Mouse (Mus musculus): ENCODE results near the gene Pla2g2f.

Gene Pla2g2f

GRCm38 (mm10) chr4:138771970-138772369 is 14.5 kb upstream of the Pla2g2f start:
- DNase-seq (ENCODE audit: extremely low spot score, low read depth, low spot score): no peak

- no peak for DNase-seq (ENCODE audit: extremely low spot score, low read depth, low spot score)
Measured at GRCm38 (mm10) chr4:138762266-138762665, 4.8 kb upstream of the Pla2g2f start.

- DNase-seq (ENCODE audit: extremely low spot score, low read depth, low spot score): no peak
Measured at GRCm38 (mm10) chr4:138755983-138756382, 1.4 kb downstream of the Pla2g2f start.

GRCm38 (mm10) chr4:138755439-138755838 is 2.0 kb downstream of the Pla2g2f start:
- no peak for DNase-seq (ENCODE audit: extremely low spot score, low read depth, low spot score)

GRCm38 (mm10) chr4:138754432-138754831 is 3.0 kb downstream of the Pla2g2f start:
- no peak for DNase-seq (ENCODE audit: extremely low spot score, low read depth, low spot score)

- DNase-seq (ENCODE audit: extremely low spot score, low read depth, low spot score): no peak
Measured at GRCm38 (mm10) chr4:138753608-138754007, 3.8 kb downstream of the Pla2g2f start.

GRCm38 (mm10) chr4:138752603-138753002 is 4.8 kb downstream of the Pla2g2f start:
- no peak for DNase-seq (ENCODE audit: extremely low spot score, low read depth, low spot score)

GRCm38 (mm10) chr4:138748369-138749072 is 8.9 kb downstream of the Pla2g2f start:
- no peak for DNase-seq (ENCODE audit: extremely low spot score, low read depth, low spot score)

GRCm38 (mm10) chr4:138747851-138748250 is 9.6 kb downstream of the Pla2g2f start:
- no peak for DNase-seq (ENCODE audit: extremely low spot score, low read depth, low spot score)

- no peak for DNase-seq (ENCODE audit: extremely low spot score, low read depth, low spot score)
Measured at GRCm38 (mm10) chr4:138746866-138747265, 10.6 kb downstream of the Pla2g2f start.

GRCm38 (mm10) chr4:138745884-138746283 is 11.5 kb downstream of the Pla2g2f start:
- no peak for DNase-seq (ENCODE audit: extremely low spot score, low read depth, low spot score)

GRCm38 (mm10) chr4:138739136-138739851 is 18.1 kb downstream of the Pla2g2f start:
- DNase-seq (ENCODE audit: extremely low spot score, low read depth, low spot score): no peak

- no peak for DNase-seq (ENCODE audit: extremely low spot score, low read depth, low spot score)
Measured at GRCm38 (mm10) chr4:138737031-138737430, 20.4 kb downstream of the Pla2g2f start, which contains the start of gene Ubxn10. Gene Ubxn10, minus strand, starts transcription at chr4:138737167.

- DNase-seq (ENCODE audit: extremely low spot score, low read depth, low spot score): no peak
Measured at GRCm38 (mm10) chr4:138734863-138735262, 22.6 kb downstream of the Pla2g2f start.

GRCm38 (mm10) chr4:138734105-138734504 is 23.3 kb downstream of the Pla2g2f start:
- no peak for DNase-seq (ENCODE audit: extremely low spot score, low read depth, low spot score)

- DNase-seq (ENCODE audit: extremely low spot score, low read depth, low spot score): no peak
Measured at GRCm38 (mm10) chr4:138729018-138729703, 28.3 kb downstream of the Pla2g2f start.

GRCm38 (mm10) chr4:138725751-138726150 is 31.7 kb downstream of the Pla2g2f start:
- no peak for DNase-seq (ENCODE audit: extremely low spot score, low read depth, low spot score)

GRCm38 (mm10) chr4:138725127-138725461 is 32.3 kb downstream of the Pla2g2f start:
- no peak for DNase-seq (ENCODE audit: extremely low spot score, low read depth, low spot score)

GRCm38 (mm10) chr4:138724354-138725126 is 32.9 kb downstream of the Pla2g2f start, which contains the start of gene Pla2g2c:
Gene Pla2g2c, plus strand, starts transcription at chr4:138724792.
- DNase-seq (ENCODE audit: extremely low spot score, low read depth, low spot score): no peak

GRCm38 (mm10) chr4:138723493-138724281 is 33.7 kb downstream of the Pla2g2f start:
- no peak for DNase-seq (ENCODE audit: extremely low spot score, low read depth, low spot score)
